Comparison of ENCODE assay signal across 14 mouse cellular contexts in the genomic region with DNA sequence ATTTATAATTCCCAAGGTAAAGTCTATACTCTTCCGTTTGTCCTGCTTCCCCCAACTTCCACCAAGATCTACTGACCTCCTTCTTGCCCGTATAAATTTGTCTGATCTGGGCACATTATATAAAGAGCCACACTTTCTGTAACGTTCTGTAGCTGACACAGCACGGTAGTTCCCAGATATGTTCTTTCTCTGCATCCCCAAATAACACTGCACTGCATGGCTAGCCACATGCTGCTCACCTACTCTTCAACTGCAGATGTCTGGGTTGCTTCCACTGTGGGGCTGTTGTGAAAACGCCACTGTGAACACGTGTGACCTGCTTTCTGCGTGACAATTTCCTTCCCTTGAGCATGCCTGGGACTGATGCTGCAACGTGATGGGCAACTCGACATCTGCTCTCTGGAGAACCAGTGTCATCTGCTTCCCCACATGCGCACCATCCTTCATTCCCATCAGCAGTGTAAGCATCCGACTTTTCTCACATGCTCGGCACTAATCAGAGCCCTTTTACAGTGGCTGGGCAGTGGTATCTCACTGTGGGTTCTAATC.
"Had no signal": no experiment of that assay in that cellular context is flagged by ENCODE, and none has a peak within 500 bp of the region (broad histone marks: within the 10 kb centered on the region; RNA-seq: fewer than 3 reads in every experiment).

No protein-coding gene starts in this region.

- H3K27me3 ChIP-seq: kidney, embryonic 15.5 days; liver, embryonic 15.5 days; midbrain, embryonic 12.5 days had no signal

- H3K4me1 ChIP-seq: liver, embryonic 15.5 days; midbrain, embryonic 12.5 days had no signal

- DNase-seq: kidney, adult 2 months; kidney, postnatal 14 days; lung, adult 2 months; lung, postnatal 10 days; lung, postnatal 4 days; spleen, adult 18-20 months; thymus, adult 18-20 months; thymus, postnatal 14 days had no signal

- H3K4me2 ChIP-seq: kidney, embryonic 15.5 days; liver, embryonic 11.5 days; liver, embryonic 15.5 days; midbrain, embryonic 12.5 days had no signal

- ATAC-seq: intestine, embryonic 16.5 days had no signal

- H3K9me3 ChIP-seq: kidney, embryonic 15.5 days; liver, embryonic 15.5 days; midbrain, embryonic 12.5 days had no signal

- H3K4me3 ChIP-seq: kidney, embryonic 15.5 days; left cerebral cortex, adult 2 months; liver, embryonic 15.5 days; midbrain, embryonic 12.5 days had no signal

- H3K27ac ChIP-seq: kidney, embryonic 15.5 days; left cerebral cortex, adult 2 months; liver, embryonic 15.5 days; midbrain, embryonic 12.5 days had no signal

- H3K9ac ChIP-seq: kidney, embryonic 15.5 days; liver, embryonic 15.5 days; midbrain, embryonic 12.5 days had no signal
